Mouse (Mus musculus) megakaryocyte, embryonic 14.5 days (primary cell): ENCODE results near the gene Polr1c. TPM values are rescaled to one million over a fixed set of nuclear protein-coding genes. Genes with fewer than 3 reads are reported as not detected.

ENCODE experiments used
- H3K27me3 ChIP-seq: replicated peaks from 2 replicates; pipeline ENCODE3; 2012; ENCODE audit warnings: inconsistent platforms
- H3K36me3 ChIP-seq: replicated peaks from 2 replicates; pipeline ENCODE3; 2012; ENCODE audit warnings: low read length, inconsistent platforms, mixed read lengths
- H3K4me1 ChIP-seq: 2 replicates; pipeline ENCODE4 v1.6.1; 2012; ENCODE audit warnings: inconsistent platforms
- H3K4me3 ChIP-seq: replicated peaks from 2 replicates; pipeline ENCODE3; 2012; ENCODE audit warnings: moderate library complexity, mild to moderate bottlenecking, inconsistent platforms
- H3K9me3 ChIP-seq: 2 replicates; pipeline ENCODE4 v1.6.1; 2012; ENCODE audit warnings: inconsistent platforms
- FLI1 ChIP-seq: IDR thresholded peaks from 2 replicates; pipeline ENCODE4 v1.6.1; 2012; ENCODE audit warnings: low read length, inconsistent platforms, mixed read lengths
- GATA1 ChIP-seq: IDR thresholded peaks from 3 replicates; pipeline ENCODE4 v1.6.1; 2012; ENCODE audit warnings: mixed read lengths, low read length, inconsistent platforms, borderline replicate concordance
- polyA plus RNA-seq: library from polyadenylated mRNA; stranded (reverse); fragments of >175 nt; gene quantifications from 2 replicates; pipeline ENCODE4 v1.2.3, GENCODE M21; 2012; ENCODE audit warnings: low replicate concordance; ENCODE audit not compliant: insufficient read depth

The Polr1c gene
- polyA plus RNA-seq, 1 experiment: 10.9 TPM

DNA sequence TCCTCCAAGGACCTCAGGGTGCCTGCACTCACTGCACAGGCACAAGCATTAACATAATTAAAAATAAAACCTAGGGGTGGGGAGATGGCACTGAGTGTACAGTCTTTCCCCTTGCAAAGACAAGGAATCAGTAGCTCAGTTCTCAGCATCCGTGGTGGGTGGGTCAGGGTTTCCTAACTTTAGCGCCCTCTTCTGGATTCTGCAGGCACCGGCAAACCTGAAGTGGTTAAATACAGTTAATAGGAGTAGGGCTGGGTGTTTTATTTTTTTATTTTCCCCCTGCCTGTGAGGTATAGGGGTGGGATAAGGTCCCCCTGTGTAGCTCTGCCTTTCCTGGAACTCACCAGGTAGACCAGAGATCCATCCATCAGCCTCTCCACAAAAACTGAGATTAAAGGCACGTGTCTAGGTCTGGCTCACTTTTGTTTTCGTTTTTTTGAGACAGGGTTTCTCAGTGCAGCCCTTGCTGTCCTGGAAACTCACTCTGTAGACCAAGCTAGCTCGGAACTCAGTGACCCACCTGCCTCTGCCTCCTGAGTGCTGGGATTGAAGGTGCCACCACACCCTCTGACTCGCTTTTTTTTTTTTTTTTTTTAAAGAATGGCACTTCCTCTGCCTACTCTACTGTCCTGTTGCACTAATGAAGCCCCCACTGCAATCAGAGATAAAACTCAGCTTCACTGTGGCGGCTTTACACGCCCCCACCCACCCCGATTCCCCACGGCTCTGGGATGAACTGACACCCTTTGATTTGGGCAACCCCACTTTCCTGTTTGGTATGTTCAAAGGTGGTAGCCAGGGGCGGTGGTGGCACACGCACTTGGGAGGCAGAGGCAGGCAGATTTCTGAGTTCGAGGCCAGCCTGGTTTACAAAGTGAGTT lies 5.0 kb upstream of the Polr1c start:
- Histone ChIP-seq H3K9me3 (no peaks in the 10 kb centered on the region), H3K4me3 (peak overlapping the region; percentile 92), H3K36me3 (peaks cover 57% of the 10 kb centered on the region), H3K27me3 (peaks cover 23% of the 10 kb centered on the region), H3K4me1 (peaks cover 53% of the 10 kb centered on the region)
- TF ChIP-seq FLI1 (no peak), GATA1 (no peak)

DNA sequence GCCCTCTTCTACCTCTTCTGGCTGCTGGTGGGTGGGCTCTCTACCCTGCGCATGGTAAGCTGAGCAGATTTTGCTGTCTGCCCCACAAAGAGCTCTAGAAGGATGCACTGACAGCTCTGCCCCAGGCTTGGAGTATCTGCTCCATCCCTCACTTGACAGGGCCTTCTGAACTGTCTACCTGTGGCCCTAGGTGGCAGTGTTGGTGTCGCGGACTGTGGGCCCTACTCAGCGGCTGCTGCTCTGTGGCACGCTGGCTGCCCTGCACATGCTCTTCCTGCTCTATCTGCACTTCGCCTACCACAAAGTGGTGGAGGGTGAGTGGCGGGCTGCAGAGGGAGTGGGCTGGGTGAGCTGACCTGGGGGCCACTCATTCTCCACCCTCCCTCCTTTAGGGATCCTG lies 3.3 kb upstream of the Polr1c start:
- Histone ChIP-seq H3K9me3 (no peaks in the 10 kb centered on the region), H3K36me3 (peaks cover 50% of the 10 kb centered on the region), H3K4me3 (no peak overlapping the region), H3K27me3 (peaks cover 23% of the 10 kb centered on the region), H3K4me1 (peaks cover 64% of the 10 kb centered on the region)
- no peak for TF ChIP-seq GATA1
- no peak for TF ChIP-seq FLI1

- Histone ChIP-seq H3K4me1 (peaks cover 69% of the 10 kb centered on the region), H3K36me3 (peaks cover 80% of the 10 kb centered on the region)
- 0 out of 2 replicates have a peak, but pooled peaks have one; percentile 2 for TF ChIP-seq FLI1
- no peak for TF ChIP-seq GATA1
Observed at GRCm38 (mm10) chr17:46248189-46248522, 302 bp upstream of the Polr1c start.

GRCm38 (mm10) chr17:46244579-46244978 lies 3.3 kb downstream of the Polr1c start:
- no peaks in the 10 kb centered on the region for H3K9me3 ChIP-seq
- no peak overlapping the region for H3K4me3 ChIP-seq
- H3K27me3 ChIP-seq: no peaks in the 10 kb centered on the region
- H3K4me1 ChIP-seq: peaks cover 64% of the 10 kb centered on the region
- TF ChIP-seq GATA1 (no peak), FLI1 (no peak)
- H3K36me3 ChIP-seq: peaks cover 80% of the 10 kb centered on the region

More at GRCm38 (mm10) chr17:46248189-46248522, 302 bp upstream of the Polr1c start:
- H3K4me3 ChIP-seq: peak overlapping the region; percentile 100
- H3K9me3 ChIP-seq: no peaks in the 10 kb centered on the region
- no peaks in the 10 kb centered on the region for H3K27me3 ChIP-seq

DNA sequence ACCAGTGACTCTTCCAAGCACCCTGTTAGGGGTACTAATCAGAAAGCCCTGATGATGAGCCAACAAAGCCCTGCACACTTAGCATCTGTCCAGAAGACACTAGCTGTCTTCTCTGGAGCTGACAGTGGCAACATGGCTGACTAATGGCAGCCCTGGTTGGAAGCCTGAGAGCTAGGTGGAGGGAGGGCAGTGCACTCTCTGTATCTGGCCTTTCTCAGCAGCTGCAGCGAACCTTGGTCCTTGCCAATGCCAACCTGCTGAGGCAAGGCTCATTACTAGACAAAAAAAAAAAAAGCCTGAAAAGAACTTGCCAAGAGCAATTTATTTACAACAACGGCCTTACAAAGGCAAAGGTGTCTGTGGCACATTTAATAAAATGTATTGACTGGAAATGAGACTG lies 4.2 kb downstream of the Polr1c start:
- TF ChIP-seq GATA1: no peak
- no peak for TF ChIP-seq FLI1
- Histone ChIP-seq H3K9me3 (no peaks in the 10 kb centered on the region), H3K4me1 (peaks cover 55% of the 10 kb centered on the region), H3K36me3 (peaks cover 82% of the 10 kb centered on the region), H3K27me3 (no peaks in the 10 kb centered on the region), H3K4me3 (no peak overlapping the region)

DNA sequence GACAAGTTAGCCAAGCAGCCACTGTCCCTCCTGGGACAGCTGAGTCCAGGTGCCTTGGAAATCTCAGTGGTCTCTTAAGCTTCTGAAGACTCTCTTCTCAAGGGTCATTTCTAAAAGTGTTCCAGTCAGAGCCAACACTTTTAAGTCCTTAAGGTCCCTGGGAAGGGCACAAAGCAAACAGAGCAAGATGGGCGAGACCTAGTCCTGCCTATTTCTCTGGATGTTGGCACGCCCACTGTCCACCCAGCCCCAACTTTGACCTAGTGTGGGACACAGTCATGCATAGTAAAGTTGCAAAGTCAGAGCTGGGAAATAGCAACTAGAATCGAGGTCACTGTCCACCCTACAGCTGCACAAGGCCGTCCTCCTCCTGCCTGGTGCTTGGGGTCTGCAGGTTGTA lies 4.9 kb downstream of the Polr1c start:
- Histone ChIP-seq H3K27me3 (no peaks in the 10 kb centered on the region), H3K4me1 (peaks cover 56% of the 10 kb centered on the region), H3K4me3 (peak overlapping the region; percentile 44), H3K9me3 (no peaks in the 10 kb centered on the region), H3K36me3 (peaks cover 88% of the 10 kb centered on the region)
- no peak for TF ChIP-seq FLI1
- no peak for TF ChIP-seq GATA1

GRCm38 (mm10) chr17:46242274-46242673 lies 5.6 kb downstream of the Polr1c start:
- Histone ChIP-seq H3K9me3 (no peaks in the 10 kb centered on the region), H3K4me1 (peaks cover 56% of the 10 kb centered on the region), H3K27me3 (no peaks in the 10 kb centered on the region), H3K4me3 (no peak overlapping the region), H3K36me3 (peaks cover 95% of the 10 kb centered on the region)
- no peak for TF ChIP-seq FLI1
- TF ChIP-seq GATA1: no peak

GRCm38 (mm10) chr17:46241471-46241870 lies 6.4 kb downstream of the Polr1c start:
- H3K9me3 ChIP-seq: no peaks in the 10 kb centered on the region
- TF ChIP-seq GATA1: no peak
- no peak for TF ChIP-seq FLI1
- H3K4me3 ChIP-seq: no peak overlapping the region
- H3K27me3 ChIP-seq: no peaks in the 10 kb centered on the region
- peaks cover 48% of the 10 kb centered on the region for H3K4me1 ChIP-seq
- peaks cover 98% of the 10 kb centered on the region for H3K36me3 ChIP-seq

- TF ChIP-seq GATA1 (no peak), FLI1 (no peak)
- Histone ChIP-seq H3K4me1 (peaks cover 39% of the 10 kb centered on the region), H3K27me3 (no peaks in the 10 kb centered on the region), H3K36me3 (peaks cover 91% of the 10 kb centered on the region), H3K4me3 (no peak overlapping the region), H3K9me3 (no peaks in the 10 kb centered on the region)
Observed at GRCm38 (mm10) chr17:46239516-46240114, 8.2 kb downstream of the Polr1c start.

DNA sequence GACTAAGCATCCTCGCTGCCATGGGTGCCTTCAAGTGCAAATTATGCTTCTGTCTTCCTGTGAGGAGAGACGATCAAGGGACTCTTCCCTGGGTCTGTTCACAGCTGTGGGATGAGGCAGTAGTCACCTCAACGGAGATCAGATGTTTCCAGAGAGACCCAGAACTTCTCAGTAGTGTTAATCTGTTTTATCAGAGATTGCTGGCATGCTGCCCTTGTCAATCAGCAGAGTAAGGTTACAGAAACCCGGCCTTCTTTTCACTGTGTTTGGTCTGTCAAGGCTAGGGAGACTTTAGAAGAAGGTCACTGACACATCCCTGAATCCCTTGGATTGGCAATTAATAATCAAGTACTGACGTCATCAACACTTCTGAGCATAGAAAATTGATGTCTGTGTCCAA lies 10.4 kb downstream of the Polr1c start:
- H3K4me1 ChIP-seq: peaks cover 26% of the 10 kb centered on the region
- H3K4me3 ChIP-seq: no peak overlapping the region
- TF ChIP-seq GATA1 (no peak), FLI1 (no peak)
- H3K27me3 ChIP-seq: no peaks in the 10 kb centered on the region
- no peaks in the 10 kb centered on the region for H3K9me3 ChIP-seq
- H3K36me3 ChIP-seq: peaks cover 91% of the 10 kb centered on the region

DNA sequence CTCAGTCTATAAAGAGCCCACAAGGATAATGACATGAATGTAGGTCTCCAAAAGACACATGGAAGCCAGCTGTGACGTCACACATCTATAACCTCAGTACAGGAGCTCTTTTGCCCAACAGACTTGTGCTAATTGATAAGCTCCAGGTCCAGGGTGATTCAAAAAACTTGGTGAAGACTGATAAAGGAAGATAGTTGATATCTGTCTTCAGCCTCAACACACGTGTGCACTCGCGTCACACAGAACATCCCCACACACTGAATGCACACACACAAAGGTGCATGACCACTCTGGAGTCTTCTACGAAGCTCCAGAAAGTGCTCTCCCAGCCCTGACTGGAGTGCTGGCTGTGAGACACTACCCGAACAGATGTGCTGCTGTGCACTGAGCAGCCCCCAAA lies 10.8 kb downstream of the Polr1c start:
- no peak overlapping the region for H3K4me3 ChIP-seq
- H3K4me1 ChIP-seq: peaks cover 22% of the 10 kb centered on the region
- H3K36me3 ChIP-seq: peaks cover 88% of the 10 kb centered on the region
- no peaks in the 10 kb centered on the region for H3K9me3 ChIP-seq
- TF ChIP-seq FLI1 (no peak), GATA1 (no peak)
- H3K27me3 ChIP-seq: no peaks in the 10 kb centered on the region
